In the genomic region with DNA sequence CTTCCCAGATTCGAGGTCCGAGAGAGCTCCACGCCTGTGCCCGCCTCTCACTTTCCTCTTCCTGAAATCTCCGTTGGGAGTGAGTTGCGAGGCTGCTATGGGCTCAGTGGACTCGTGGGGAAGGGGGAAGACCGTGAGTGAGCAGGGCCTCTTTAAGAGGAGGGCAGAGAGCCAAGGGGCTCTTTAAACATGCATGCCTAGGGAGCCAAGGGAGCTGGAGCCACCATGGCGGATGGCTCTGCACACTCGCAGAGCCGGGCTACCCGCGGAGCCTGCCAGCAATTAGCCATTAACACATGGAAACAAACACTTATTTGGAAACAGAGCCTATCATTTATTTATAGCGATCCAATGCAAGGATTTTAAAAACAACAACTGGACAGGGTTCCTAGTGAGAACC, we compare ENCODE assay signal across 16 mouse cellular contexts.
DNase-seq lines count a peak whose midpoint lies in the region; ATAC-seq lines count a peak whose summit lies in the region.
"Had no signal": no experiment of that assay in that cellular context is flagged by ENCODE, and none has a peak within 500 bp of the region (broad histone marks: within the 10 kb centered on the region; RNA-seq: fewer than 3 reads in every experiment).

No protein-coding gene starts in this region.

- H3K9ac ChIP-seq in forebrain, embryonic 14.5 days (ENCODE audit: low read length), result no peak overlapping the region
- H3K9ac ChIP-seq: embryonic facial prominence, embryonic 13.5 days; liver, embryonic 15.5 days; midbrain, embryonic 12.5 days; neural tube, embryonic 12.5 days had no signal

- H3K27me3 ChIP-seq in forebrain, embryonic 14.5 days (replicated peaks; ENCODE audit: control insufficient read depth, insufficient read depth, low read length), result no peaks in the 10 kb centered on the region
- H3K27me3 ChIP-seq in forebrain, embryonic 10.5 days (ENCODE audit: poor library complexity, severe bottlenecking), result no peaks in the 10 kb centered on the region
- H3K27me3 ChIP-seq: liver, embryonic 15.5 days; midbrain, embryonic 12.5 days; neural tube, embryonic 12.5 days had no signal

- intact Hi-C loops in left cerebral cortex, postnatal 4 days (cut with DNase I), result no loop called here
- intact Hi-C loops in gastrocnemius, postnatal 14 days (cut with DNase I; ENCODE audit: low total_unique reads), result no loop called here

- H3K27ac ChIP-seq in forebrain, embryonic 14.5 days (ENCODE audit: low read depth, low read length), result no peak overlapping the region
- no peak overlapping the region for H3K27ac ChIP-seq in forebrain, embryonic 10.5 days
- H3K27ac ChIP-seq: embryonic facial prominence, embryonic 13.5 days; liver, embryonic 15.5 days; midbrain, embryonic 12.5 days; neural tube, embryonic 12.5 days had no signal

- H3K9me3 ChIP-seq in forebrain, embryonic 14.5 days (replicated peaks; ENCODE audit: control insufficient read depth, low read length), result no peaks in the 10 kb centered on the region
- no peaks in the 10 kb centered on the region for H3K9me3 ChIP-seq in forebrain, embryonic 10.5 days
- H3K9me3 ChIP-seq: embryonic facial prominence, embryonic 13.5 days; liver, embryonic 15.5 days; midbrain, embryonic 12.5 days; neural tube, embryonic 12.5 days had no signal

- peak; percentile 85 for DNase-seq in forebrain, embryonic 14.5 days (ENCODE audit: low spot score)
- DNase-seq in forebrain, embryonic 10.5 days (ENCODE audit: extremely low spot score, low spot score), result no peak
- DNase-seq in left cerebral cortex, postnatal 4 days, result peak; percentile 18
- DNase-seq in left cerebral cortex, adult 9 months (ENCODE audit: low spot score in 2 of 2), result no peak
- peak; percentile 8 for DNase-seq in right cerebral cortex, postnatal 14 days
- no peak for DNase-seq in right cerebral cortex, postnatal 36 days (ENCODE audit: low spot score in 2 of 2)
- peak; percentile 15 for DNase-seq in retina, postnatal 1 day
- no peak for DNase-seq in gastrocnemius, postnatal 14 days
- DNase-seq: kidney, postnatal 10 days; thymus, adult 2 months had no signal

- H3K4me2 ChIP-seq in forebrain, embryonic 14.5 days (ENCODE audit: low read length), result no peak overlapping the region
- H3K4me2 ChIP-seq: embryonic facial prominence, embryonic 13.5 days; liver, embryonic 15.5 days; midbrain, embryonic 12.5 days; neural tube, embryonic 12.5 days had no signal

- WGBS in forebrain, embryonic 14.5 days, result 32% methylated on average over 14 of the region's 14 CpGs
- WGBS in forebrain, embryonic 10.5 days, result 78% methylated on average over 14 of the region's 14 CpGs

- no peak for ATAC-seq in forebrain, embryonic 14.5 days
- ATAC-seq: intestine, postnatal 0 days; Patski had no signal

- H3K4me1 ChIP-seq in forebrain, embryonic 14.5 days (ENCODE audit: control insufficient read depth, insufficient read depth, low read length), result peaks cover 3% of the 10 kb centered on the region; the same call in 1 of the 2 replicates
- H3K4me1 ChIP-seq in forebrain, embryonic 10.5 days, result no peaks in the 10 kb centered on the region
- H3K4me1 ChIP-seq: embryonic facial prominence, embryonic 13.5 days; liver, embryonic 15.5 days; midbrain, embryonic 12.5 days; neural tube, embryonic 12.5 days had no signal

- no peaks in the 10 kb centered on the region for H3K36me3 ChIP-seq in forebrain, embryonic 14.5 days (ENCODE audit: control insufficient read depth, insufficient read depth, low read length)
- no peaks in the 10 kb centered on the region for H3K36me3 ChIP-seq in forebrain, embryonic 10.5 days (replicated peaks)
- H3K36me3 ChIP-seq: embryonic facial prominence, embryonic 13.5 days; liver, embryonic 15.5 days; midbrain, embryonic 12.5 days; neural tube, embryonic 12.5 days had no signal

- no peak overlapping the region for H3K4me3 ChIP-seq in forebrain, embryonic 14.5 days (ENCODE audit: low read depth, low read length)
- H3K4me3 ChIP-seq in forebrain, embryonic 10.5 days, result no peak overlapping the region
- H3K4me3 ChIP-seq: embryonic facial prominence, embryonic 13.5 days; liver, embryonic 15.5 days; midbrain, embryonic 12.5 days; neural tube, embryonic 12.5 days had no signal

Comparison
In these comparisons a context has a peak if more than half of its experiments do, and no peak if none do; other contexts are left out.
1. DNase-seq: peak in forebrain, embryonic 14.5 days (single experiment), left cerebral cortex, postnatal 4 days (single experiment), right cerebral cortex, postnatal 14 days (single experiment) and retina, postnatal 1 day (single experiment); none in forebrain, embryonic 10.5 days (single experiment), left cerebral cortex, adult 9 months (0 of 2), right cerebral cortex, postnatal 36 days (0 of 2) and gastrocnemius, postnatal 14 days (single experiment).